Mouse (Mus musculus) ES-CJ7 (cell line): Measurements from ENCODE around the gene Bcas3.
A peak's percentile ranks its signal among the peaks of the same experiment; 100 is the strongest.

Source experiments
- DNase-seq: peaks from one replicate; pipeline ENCODE4 v3.0.0; 2011; ENCODE audit warnings: low read depth, low spot score

Gene Bcas3

DNA sequence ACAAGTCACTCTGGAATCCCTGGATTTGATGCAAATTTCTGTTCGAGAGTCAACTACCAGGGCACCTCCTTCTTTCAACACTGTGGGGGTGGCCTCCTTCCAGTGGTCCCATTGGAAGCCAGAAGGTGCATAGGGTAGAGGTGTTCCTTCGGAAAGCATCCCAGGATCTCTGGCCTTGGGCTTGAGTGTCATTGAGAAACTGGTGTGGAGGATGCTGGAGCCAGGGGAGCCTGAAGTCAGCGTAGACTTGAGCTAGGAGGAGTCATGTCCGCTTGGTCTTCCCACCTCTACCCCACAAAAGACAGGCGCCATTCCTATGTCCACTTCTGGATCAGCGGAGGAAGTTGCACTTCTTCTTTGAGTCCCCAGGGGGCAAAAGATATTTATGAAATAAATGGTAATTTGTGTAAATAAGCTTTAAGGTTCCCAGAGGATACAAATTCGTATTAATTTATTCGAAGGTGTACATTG, 488.3 kb downstream of the Bcas3 start:
- no peak for DNase-seq

DNA sequence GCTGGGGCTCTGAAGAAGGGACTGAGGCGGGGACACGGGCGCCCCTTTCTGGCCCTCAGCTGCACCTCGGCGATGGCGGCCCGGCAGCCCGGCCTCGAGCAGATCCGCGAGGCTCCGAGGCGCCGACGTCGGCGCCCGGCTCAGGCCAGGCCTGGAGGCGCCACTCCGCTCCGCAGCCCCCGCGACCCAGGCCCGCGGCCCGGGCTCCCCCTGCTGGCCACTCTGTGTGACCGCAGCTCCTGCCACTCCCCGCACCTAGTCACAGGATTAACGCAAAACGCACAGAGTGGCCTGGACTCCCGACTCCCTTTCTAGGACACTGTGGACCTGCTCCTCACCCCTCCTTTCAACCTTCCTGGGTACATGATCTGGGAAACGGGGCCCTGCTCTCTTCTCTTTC, 489.0 kb downstream of the Bcas3 start:
- peak; percentile 72 for DNase-seq

- no peak for DNase-seq
Observed at GRCm38 (mm10) chr11:85842596-85843346, 489.8 kb downstream of the Bcas3 start.

- peak; percentile 85 for DNase-seq
Observed at GRCm38 (mm10) chr11:85843347-85843692, 490.4 kb downstream of the Bcas3 start.

DNA sequence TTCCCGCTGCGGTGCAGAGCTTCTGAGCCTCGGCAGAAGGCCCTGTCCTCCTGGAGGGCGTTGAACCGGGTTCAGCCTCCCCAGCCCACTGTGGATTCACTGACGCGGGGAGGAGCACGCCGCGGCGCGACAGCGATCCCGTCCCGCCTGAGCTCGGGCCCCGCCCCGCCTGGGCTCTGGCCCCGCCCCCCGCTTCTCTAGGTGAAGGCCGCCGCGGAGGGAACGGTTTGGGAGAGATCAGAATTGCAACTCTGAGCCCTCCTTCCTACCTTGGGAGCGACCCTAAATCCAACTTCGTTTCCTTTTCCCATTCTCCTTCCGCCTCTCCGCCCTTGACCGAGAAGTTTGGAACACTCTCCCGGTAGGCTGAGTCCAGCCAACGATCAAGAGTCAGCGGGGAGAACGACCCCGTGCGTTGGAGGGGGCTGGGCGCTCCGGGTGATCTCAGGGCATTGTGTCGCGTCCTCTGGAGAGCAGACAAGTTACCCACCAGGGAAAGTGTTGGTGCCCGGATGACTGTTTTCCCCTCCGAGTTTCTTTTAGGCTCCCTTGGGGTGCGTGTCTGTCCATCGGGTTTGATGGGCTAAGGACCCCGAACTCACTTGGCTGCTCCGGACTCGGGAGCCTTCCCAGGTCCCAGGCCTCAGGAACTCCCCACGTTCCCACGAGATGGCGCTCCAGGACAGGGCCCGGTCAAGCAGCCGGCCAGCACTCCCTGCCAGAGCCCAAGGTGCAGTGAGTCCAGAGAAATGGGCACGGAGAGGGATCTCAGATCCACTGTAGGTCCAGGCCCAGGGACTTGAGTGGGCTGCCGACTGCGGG, 491.4 kb downstream of the Bcas3 start:
- DNase-seq = peak; percentile 83

GRCm38 (mm10) chr11:85844971-85845370, 492.0 kb downstream of the Bcas3 start:
- no peak for DNase-seq

GRCm38 (mm10) chr11:85845921-85846320, 493.0 kb downstream of the Bcas3 start:
- no peak for DNase-seq

DNA sequence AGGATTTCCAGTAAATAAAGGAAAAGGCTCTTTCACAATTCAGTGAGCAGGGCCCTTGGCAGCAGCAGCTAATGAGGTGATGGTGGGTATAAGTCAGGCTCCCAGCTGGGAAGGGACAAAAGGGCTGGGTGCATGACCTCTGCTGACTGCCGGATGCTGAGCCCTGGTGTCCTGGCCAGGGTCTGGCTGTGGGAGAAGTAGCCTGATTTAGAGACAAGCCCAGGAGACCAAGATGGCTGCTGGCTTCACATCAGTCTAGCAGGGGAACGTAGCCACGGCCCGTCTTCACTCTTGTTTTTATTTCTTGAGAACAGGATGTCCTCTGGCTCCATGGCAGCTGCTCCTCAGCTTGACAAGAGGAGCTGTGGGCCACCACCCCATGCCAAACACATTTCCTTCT, 493.5 kb downstream of the Bcas3 start:
- DNase-seq = no peak

DNA sequence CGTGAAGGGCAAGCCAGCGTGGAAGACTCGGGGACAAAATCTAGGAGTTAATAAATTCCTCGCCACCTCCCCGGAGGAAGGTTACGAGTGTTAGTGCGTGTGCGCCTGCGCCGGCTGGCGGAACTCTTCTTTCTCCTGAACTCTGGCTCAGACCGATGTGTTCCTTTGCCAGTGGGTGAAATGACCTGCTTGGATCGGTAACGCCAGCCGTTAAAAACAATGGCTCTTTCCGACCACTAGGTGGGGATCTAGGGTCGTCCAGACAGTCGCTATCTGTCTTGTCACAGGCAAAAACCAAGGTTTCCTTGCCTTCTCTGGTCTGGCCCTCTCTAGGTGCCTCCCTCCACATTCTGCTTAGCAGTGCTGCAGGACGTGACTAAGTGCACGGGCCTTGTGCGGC, 496.1 kb downstream of the Bcas3 start:
- DNase-seq = peak; percentile 95

- no peak for DNase-seq
Observed at GRCm38 (mm10) chr11:85850233-85850632, 497.3 kb downstream of the Bcas3 start, which contains the start of gene Gm11444. Gene Gm11444 (minus strand): TSS chr11:85850333.

DNA sequence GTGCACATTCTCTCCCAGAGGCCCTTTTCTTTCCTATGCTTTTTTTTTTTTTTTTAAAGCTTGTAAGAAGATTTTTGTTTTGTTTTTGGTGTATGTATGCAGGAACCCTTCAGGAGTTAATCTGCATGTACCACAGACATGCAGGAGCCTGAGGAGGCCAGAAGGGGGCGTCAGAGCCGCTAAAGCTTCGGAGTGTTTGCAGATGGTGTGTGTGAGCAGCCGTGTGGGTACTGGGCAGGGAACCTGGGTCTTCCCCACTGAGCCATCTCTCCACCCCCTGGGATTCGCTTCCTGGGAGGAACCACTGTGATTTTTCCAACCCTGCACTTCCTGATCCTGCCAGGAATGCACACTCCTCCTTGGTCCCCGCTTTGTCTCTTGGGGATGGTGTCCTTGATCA, 497.8 kb downstream of the Bcas3 start:
- DNase-seq = peak; percentile 67

DNA sequence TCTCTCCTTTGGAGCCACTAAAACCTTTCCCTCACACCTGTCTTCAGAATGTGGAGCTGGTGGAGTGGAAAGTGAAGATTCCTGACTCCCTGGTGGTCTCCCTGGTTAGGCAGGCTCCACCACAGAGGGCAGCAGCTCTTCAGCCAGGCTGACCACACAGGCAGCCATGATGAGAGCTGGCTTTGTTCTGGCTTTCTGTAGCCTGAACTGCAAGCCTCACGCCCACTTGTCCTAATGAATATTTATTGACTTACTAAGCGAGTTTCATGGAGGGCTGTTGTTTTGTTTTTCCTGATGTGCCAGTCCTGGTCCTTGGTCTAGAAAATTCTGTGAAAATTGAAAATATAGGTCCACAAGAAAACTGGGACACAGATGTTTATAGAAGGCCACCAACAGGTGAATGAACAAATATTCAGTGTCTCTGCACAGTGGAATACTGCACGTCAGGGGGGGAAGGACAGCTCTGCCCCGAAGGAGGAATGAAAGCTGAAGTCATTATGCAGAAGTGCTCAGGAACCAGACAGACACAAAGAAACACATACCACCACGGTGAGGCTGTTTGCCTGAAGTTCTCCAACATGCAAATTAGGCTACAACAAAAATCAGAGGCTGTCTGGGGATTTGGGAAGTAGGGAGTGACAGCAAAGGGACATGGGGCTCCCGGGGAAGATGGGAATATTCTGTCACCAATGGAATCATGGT, 505.2 kb downstream of the Bcas3 start:
- DNase-seq = no peak

DNA sequence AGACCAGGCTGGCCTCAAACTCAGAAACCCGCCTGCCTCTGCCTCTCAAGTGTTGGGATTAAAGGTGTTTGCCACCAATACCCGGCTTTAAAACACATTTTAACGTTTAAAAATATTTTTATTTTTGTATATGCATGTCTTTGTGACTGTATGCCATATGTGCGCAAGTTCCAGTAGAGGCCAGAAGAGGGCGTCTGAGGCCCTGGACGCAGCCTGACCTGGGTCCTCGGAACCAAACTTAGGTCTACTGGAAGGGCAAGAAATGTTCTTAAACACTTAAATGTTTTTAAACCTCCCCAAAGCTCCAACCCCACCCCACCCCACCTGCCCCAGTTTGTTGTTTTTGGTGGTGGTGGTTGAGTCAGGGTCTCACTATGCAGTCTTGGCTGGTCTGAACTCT, 511.4 kb downstream of the Bcas3 start:
- no peak for DNase-seq
